Mouse (Mus musculus): Measurements from ENCODE around the gene Dgkd. TPM values are rescaled to one million over a fixed set of nuclear protein-coding genes. Genes with fewer than 3 reads are reported as not detected.
A peak's percentile ranks its signal among the peaks of the same experiment; 100 is the strongest.

Dgkd gene
- polyA plus RNA-seq, 1 experiment from 2014 or later: 20.4 TPM

DNA sequence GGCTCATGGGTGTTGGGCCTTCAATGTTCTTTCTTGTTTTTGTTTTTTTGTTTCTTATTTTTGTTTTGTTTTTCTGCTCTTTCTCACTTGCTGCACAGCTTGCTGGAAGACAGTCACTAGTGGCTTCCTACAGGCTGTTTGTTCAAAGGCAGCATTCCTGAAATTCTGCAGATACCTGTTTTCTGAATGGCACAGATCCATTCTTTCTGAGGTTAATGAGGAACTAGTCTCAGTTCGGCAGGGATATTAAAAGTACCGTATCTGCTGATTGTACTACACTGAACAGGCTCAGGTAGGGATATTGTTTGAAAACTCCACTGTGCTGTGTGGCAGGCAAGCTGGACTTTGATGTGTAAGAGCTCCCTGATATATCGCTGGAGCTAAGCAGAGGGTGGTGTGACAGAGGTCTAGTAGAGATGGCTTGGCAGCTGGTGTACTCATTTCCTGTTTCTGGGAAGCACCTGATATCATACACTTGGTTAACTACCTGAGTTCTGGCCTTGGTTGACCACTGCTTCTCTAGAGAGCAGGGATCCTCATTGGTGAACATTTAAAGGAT lies 67.0 kb downstream of the Dgkd start:
- Histone ChIP-seq H3K9ac (no peak overlapping the region), H3K4me1 (no peaks in the 10 kb centered on the region), H3K27me3 (replicated peaks) (no peaks in the 10 kb centered on the region), H3K9me3 (replicated peaks) (no peaks in the 10 kb centered on the region), H3K4me2 (no peak overlapping the region), H3K27ac (no peak overlapping the region), H3K36me3 (peaks cover 87% of the 10 kb centered on the region), H3K4me3 (no peak overlapping the region)
- WGBS (ENCODE audit: insufficient replicate concordance): 72% methylated on average over 3 of the region's 3 CpGs
- no peak for ATAC-seq

DNA sequence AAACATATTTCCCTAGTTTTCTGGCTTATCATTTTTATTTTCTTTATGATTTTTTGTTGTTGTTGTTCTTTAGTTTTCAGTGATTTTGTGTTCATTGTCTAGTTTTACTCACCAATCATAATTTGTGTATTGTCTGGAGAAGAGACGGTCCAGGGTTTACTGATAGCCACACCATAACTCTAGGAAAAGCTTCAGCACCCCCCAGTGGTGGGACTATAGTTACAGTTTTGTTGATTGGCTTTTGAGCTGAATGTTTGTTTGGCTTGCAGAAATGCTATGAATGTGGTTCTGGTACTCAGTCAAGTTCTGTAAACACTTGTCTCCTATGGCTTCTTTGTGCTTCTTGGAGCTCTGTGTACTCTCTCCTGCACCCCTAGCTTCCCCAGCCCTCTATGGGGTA lies 69.6 kb downstream of the Dgkd start:
- no peak overlapping the region for H3K4me2 ChIP-seq
- H3K4me3 ChIP-seq: no peak overlapping the region
- no peak overlapping the region for H3K27ac ChIP-seq
- no peak overlapping the region for H3K9ac ChIP-seq
- peaks cover 92% of the 10 kb centered on the region for H3K36me3 ChIP-seq
- H3K9me3 ChIP-seq (replicated peaks): no peaks in the 10 kb centered on the region
- 59% methylated on average over 1 of the region's 1 CpGs for whole genome bisulfite sequencing (ENCODE audit: insufficient replicate concordance)
- H3K4me1 ChIP-seq: no peaks in the 10 kb centered on the region
- ATAC-seq: no peak
- no peaks in the 10 kb centered on the region for H3K27me3 ChIP-seq (replicated peaks)

DNA sequence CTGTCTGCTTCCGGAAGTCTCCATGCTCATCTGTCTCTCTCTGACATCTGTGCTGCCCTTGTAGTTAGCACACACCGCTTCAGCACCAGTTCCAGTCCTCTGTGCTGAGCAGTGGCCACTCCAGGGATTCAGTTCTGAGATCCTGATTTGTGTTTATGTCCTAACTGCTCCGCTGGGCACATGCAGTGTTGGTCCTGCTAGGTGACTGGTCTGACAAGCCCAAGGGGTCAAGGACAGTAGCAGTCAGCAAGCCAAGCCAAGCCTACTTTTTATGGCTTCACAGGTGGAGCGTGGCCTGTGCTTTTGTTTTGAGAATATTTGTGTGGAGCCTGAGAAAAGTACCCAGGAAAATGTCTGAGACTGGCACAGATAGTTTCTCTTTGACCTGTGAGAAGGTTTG lies 71.8 kb downstream of the Dgkd start:
- no peak overlapping the region for H3K4me2 ChIP-seq
- H3K36me3 ChIP-seq: peaks cover 91% of the 10 kb centered on the region
- no peak overlapping the region for H3K27ac ChIP-seq
- H3K4me1 ChIP-seq: no peaks in the 10 kb centered on the region
- H3K9ac ChIP-seq: no peak overlapping the region
- WGBS (ENCODE audit: insufficient replicate concordance): 81% methylated on average over 4 of the region's 4 CpGs
- no peak overlapping the region for H3K4me3 ChIP-seq
- H3K9me3 ChIP-seq (replicated peaks): no peaks in the 10 kb centered on the region
- no peaks in the 10 kb centered on the region for H3K27me3 ChIP-seq (replicated peaks)
- no peak for ATAC-seq

DNA sequence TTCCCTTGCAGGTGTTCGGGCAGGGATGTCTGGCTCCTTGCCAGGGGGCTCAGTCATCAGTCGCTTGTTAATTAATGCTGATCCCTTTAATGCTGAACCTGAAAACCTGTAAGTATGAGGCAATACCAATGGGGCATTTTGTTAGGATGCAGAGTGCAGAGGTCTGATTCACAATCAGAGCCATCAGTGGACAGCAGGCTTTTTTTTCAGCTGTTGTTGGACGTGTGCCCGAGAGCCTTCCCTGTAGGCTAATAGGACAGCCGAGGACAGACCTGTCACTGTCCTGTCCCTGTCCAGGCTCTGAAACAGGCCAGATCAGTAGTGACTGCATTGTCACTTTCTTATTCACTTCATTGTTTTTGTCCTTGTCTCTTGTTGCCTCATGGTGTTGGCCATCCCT lies 76.6 kb downstream of the Dgkd start:
- Histone ChIP-seq H3K27ac (no peak overlapping the region), H3K9me3 (replicated peaks) (no peaks in the 10 kb centered on the region), H3K4me3 (no peak overlapping the region), H3K27me3 (replicated peaks) (no peaks in the 10 kb centered on the region), H3K4me2 (no peak overlapping the region), H3K36me3 (peaks cover 90% of the 10 kb centered on the region), H3K4me1 (no peaks in the 10 kb centered on the region), H3K9ac (no peak overlapping the region)
- 80% methylated on average over 5 of the region's 5 CpGs for WGBS (ENCODE audit: insufficient replicate concordance)
- ATAC-seq: no peak

DNA sequence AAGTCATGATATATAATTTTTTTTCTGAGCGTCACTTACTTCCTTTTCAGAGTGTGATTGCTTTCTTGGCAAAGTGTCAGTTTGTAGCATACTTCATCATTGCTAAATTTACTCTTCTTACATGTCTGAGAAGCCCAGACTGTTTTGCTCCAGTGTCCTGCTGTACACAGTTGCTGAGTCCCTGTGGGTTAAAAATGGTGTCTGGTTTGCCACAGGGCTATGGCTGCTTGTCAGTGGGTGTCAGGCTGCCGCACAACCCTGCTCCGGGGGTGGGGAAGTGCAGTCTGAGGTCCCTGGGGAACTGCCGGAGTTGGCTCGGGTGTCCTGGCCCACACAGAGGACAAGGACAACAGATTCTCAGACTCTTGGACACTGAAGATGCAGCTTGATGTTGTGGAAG lies 80.0 kb downstream of the Dgkd start:
- Histone ChIP-seq H3K4me1 (0 out of 2 replicates have a peak, but pooled peaks cover 10% of the 10 kb centered on the region), H3K36me3 (peaks cover 80% of the 10 kb centered on the region), H3K9ac (no peak overlapping the region), H3K4me3 (no peak overlapping the region), H3K27ac (no peak overlapping the region), H3K4me2 (no peak overlapping the region), H3K27me3 (replicated peaks) (no peaks in the 10 kb centered on the region), H3K9me3 (replicated peaks) (no peaks in the 10 kb centered on the region)
- WGBS (ENCODE audit: insufficient replicate concordance): 76% methylated on average over 5 of the region's 5 CpGs
- ATAC-seq: no peak

DNA sequence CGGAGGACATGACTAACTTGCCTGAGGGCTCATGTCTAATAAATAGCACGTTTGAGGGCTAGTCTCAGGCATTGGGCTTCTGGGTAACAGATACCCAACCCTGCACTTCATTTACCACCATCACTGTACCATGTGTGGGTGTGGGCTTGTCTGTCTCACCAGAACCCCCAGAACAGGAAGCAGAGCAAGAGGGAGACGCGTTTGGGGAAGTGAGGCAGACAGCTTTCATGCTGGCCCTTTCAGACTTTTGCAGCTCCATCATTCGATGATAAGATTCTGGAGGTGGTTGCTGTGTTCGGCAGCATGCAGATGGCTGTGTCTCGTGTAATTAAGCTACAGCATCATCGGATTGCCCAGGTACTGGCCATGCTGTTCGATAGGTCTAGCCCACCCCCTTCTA lies 82.0 kb downstream of the Dgkd start:
- ATAC-seq: no peak
- no peak overlapping the region for H3K4me3 ChIP-seq
- H3K4me1 ChIP-seq: 0 out of 2 replicates have a peak, but pooled peaks cover 10% of the 10 kb centered on the region
- H3K27ac ChIP-seq: no peak overlapping the region
- H3K4me2 ChIP-seq: no peak overlapping the region
- no peak overlapping the region for H3K9ac ChIP-seq
- H3K9me3 ChIP-seq (replicated peaks): no peaks in the 10 kb centered on the region
- H3K36me3 ChIP-seq: peaks cover 81% of the 10 kb centered on the region
- no peaks in the 10 kb centered on the region for H3K27me3 ChIP-seq (replicated peaks)
- WGBS (ENCODE audit: insufficient replicate concordance): 52% methylated on average over 9 of the region's 9 CpGs

DNA sequence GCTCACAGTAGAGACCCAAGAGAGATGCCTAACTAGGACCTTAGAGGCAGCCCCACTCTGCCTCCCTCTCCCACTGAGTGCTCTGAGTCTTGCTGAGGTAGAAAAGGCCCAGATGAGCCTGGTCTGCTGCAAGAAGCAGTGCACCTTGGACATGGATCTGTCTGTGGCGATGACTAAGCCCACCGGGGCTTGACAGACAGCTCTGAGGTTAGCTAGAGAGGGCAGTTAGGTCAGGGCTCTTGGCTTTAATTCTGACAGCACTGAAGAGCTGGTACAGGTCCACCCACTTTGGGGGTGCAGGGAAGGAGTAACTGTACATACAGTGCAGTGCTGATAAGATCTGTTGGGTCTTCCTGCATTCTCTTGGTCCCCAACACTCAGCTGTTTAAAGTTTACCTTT lies 82.5 kb downstream of the Dgkd start:
- Histone ChIP-seq H3K27ac (no peak overlapping the region), H3K4me2 (no peak overlapping the region), H3K4me1 (0 out of 2 replicates have a peak, but pooled peaks cover 10% of the 10 kb centered on the region), H3K9me3 (replicated peaks) (no peaks in the 10 kb centered on the region), H3K36me3 (peaks cover 81% of the 10 kb centered on the region), H3K9ac (no peak overlapping the region), H3K4me3 (no peak overlapping the region), H3K27me3 (replicated peaks) (no peaks in the 10 kb centered on the region)
- WGBS (ENCODE audit: insufficient replicate concordance): 48% methylated on average over 2 of the region's 2 CpGs
- peak; percentile 28; the same call in 1 of the 2 replicates for ATAC-seq

DNA sequence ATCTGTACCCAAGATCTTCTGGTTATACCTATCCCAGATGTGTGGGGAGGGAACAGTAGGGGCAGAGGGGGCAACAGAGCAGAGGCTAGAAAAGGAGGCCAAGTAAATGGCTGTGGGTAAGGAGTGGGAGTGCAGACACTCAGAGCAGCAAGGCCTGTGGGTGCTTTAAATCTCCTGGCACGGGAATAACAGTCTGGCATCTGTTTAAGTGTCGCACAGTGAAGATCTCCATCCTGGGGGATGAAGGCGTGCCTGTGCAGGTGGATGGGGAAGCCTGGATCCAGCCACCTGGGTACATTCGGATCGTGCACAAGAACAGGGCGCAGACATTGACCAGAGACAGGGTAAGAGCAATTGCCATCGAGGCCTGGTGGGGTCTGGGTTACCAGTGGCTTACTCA lies 83.0 kb downstream of the Dgkd start:
- peaks cover 81% of the 10 kb centered on the region for H3K36me3 ChIP-seq
- H3K27ac ChIP-seq: no peak overlapping the region
- ATAC-seq: no peak
- no peaks in the 10 kb centered on the region for H3K27me3 ChIP-seq (replicated peaks)
- 79% methylated on average over 7 of the region's 7 CpGs for WGBS (ENCODE audit: insufficient replicate concordance)
- no peak overlapping the region for H3K9ac ChIP-seq
- H3K4me2 ChIP-seq: no peak overlapping the region
- H3K4me1 ChIP-seq: 0 out of 2 replicates have a peak, but pooled peaks cover 10% of the 10 kb centered on the region
- no peaks in the 10 kb centered on the region for H3K9me3 ChIP-seq (replicated peaks)
- no peak overlapping the region for H3K4me3 ChIP-seq

DNA sequence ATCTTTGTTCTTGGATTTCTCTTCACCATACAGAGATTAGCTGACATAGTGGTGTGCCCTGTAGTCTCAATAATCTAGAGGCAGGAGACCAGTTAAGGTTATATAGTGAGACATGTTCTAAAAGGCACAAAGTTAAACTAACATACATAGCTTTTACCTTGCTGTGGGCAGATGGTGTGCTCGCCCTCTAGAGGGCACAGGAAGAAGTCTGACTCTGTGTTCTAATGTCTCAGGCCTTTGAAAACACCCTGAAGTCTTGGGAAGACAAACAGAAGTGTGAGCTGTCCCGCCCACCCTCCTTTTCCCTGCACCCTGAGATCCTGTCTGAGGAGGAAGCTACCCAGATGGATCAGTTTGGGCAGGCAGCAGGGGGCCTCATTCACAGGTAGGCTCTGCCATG lies 83.4 kb downstream of the Dgkd start:
- Histone ChIP-seq H3K4me2 (no peak overlapping the region), H3K4me1 (0 out of 2 replicates have a peak, but pooled peaks cover 10% of the 10 kb centered on the region), H3K36me3 (peaks cover 81% of the 10 kb centered on the region), H3K9me3 (replicated peaks) (no peaks in the 10 kb centered on the region), H3K9ac (no peak overlapping the region), H3K4me3 (no peak overlapping the region), H3K27me3 (replicated peaks) (no peaks in the 10 kb centered on the region), H3K27ac (no peak overlapping the region)
- 27% methylated on average over 2 of the region's 2 CpGs for WGBS (ENCODE audit: insufficient replicate concordance)
- ATAC-seq: no peak

DNA sequence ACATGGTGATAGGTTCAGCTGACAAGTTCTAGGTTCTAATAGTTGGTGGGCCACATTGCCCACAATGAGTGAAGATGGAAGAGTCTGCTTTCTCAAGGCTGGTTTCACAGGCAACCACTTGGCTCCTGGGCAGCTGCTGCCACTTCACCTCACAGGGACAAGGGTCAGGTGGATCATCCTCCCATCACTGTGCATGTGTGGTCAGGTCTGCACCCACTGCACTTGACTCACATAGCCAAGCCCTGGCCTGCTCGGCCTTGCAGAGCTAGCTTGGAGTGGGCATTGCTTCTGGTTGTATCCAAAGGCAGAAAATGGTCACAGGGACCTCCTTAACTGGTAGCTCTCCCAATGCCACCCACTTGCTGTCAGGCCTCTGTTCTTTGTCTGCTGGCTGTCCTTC lies 88.7 kb downstream of the Dgkd start:
- WGBS (ENCODE audit: insufficient replicate concordance): 79% methylated on average over 1 of the region's 1 CpGs
- Histone ChIP-seq H3K4me2 (no peak overlapping the region), H3K27me3 (replicated peaks) (no peaks in the 10 kb centered on the region), H3K27ac (no peak overlapping the region), H3K36me3 (peaks cover 100% of the 10 kb centered on the region), H3K4me1 (0 out of 2 replicates have a peak, but pooled peaks cover 4% of the 10 kb centered on the region), H3K9ac (no peak overlapping the region), H3K4me3 (no peak overlapping the region), H3K9me3 (replicated peaks) (no peaks in the 10 kb centered on the region)
- ATAC-seq: no peak

DNA sequence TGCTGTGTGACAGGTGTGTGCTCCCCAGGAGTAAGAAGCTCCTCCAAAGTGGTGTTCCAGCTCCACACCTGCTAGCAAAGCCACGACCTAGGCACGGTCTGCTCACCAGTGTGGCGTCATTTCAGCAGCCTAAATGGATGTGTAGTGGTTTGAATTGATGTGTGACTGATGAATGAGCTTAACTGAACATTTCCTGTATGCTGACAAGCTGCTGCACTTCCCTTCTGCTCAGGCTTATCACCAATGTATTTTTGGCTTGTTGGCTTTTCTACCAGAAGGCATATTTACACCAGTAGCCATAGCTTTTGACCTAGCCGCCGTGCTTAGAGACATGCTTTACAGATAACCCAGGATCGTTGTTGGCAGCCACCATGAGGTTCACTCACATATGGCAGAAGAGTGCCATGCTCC lies 94.6 kb downstream of the Dgkd start:
- H3K9ac ChIP-seq: no peak overlapping the region
- peak; percentile 27; the same call in 1 of the 2 replicates for ATAC-seq
- no peak overlapping the region for H3K4me3 ChIP-seq
- peaks cover 95% of the 10 kb centered on the region for H3K36me3 ChIP-seq
- WGBS (ENCODE audit: insufficient replicate concordance): 30% methylated on average over 6 of the region's 6 CpGs
- H3K27ac ChIP-seq: peak overlapping the region; percentile 32; the same call in 1 of the 2 replicates
- H3K4me1 ChIP-seq: 0 out of 2 replicates have a peak, but pooled peaks cover 4% of the 10 kb centered on the region
- no peak overlapping the region for H3K4me2 ChIP-seq
- H3K9me3 ChIP-seq (replicated peaks): no peaks in the 10 kb centered on the region
- no peaks in the 10 kb centered on the region for H3K27me3 ChIP-seq (replicated peaks)

DNA sequence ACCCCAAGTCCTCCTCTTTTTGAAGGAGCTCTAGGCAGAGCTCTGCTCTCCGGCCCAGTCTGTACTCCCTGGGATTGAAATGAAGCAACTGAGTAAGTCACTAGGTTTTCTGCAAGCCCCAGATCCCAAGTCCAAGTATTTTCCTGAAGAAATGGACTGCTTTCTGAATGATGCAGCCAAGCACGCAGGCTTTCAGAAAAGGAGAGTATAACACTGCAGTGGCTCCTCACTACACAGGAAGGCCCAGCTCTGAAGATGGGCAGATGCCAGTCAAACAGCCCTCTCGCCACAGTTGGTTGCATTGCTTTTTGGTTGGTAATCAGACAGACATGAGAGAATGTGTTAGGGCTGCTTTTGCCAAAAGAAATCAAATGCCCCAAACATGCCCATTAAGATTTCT lies 98.6 kb downstream of the Dgkd start:
- Histone ChIP-seq H3K9me3 (replicated peaks) (no peaks in the 10 kb centered on the region), H3K4me3 (no peak overlapping the region)
- ATAC-seq: no peak

DNA sequence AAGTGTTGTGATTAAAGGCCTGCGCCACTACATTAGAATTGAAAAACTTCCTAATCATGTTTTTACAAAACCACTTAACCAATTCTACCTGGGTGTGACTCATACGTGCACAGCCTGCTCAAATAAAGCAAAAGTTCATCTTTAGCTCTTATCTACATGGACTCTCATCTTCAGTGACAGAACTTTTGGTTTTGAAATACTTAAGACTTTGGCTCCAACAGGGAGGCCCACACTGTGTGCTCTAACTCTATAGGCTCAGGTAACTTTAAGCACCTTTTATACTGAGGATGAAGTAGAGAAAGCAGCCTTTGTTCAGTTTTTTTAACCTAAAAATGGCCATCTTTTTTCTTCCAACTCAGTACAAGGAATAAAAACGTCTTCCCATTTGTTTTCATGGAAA lies 100.0 kb downstream of the Dgkd start:
- Histone ChIP-seq H3K4me1 (no peaks in the 10 kb centered on the region), H3K27ac (no peak overlapping the region), H3K4me2 (no peak overlapping the region), H3K27me3 (replicated peaks) (no peaks in the 10 kb centered on the region), H3K4me3 (no peak overlapping the region), H3K36me3 (peaks cover 80% of the 10 kb centered on the region), H3K9ac (no peak overlapping the region), H3K9me3 (replicated peaks) (no peaks in the 10 kb centered on the region)
- no peak for ATAC-seq
- WGBS (ENCODE audit: insufficient replicate concordance): 53% methylated on average over 3 of the region's 3 CpGs

More for the DNA sequence above, 98.6 kb downstream of the Dgkd start:
- no peak overlapping the region for H3K4me2 ChIP-seq
- H3K27ac ChIP-seq: no peak overlapping the region
- no peaks in the 10 kb centered on the region for H3K27me3 ChIP-seq (replicated peaks)
- no peak overlapping the region for H3K9ac ChIP-seq
- 82% methylated on average over 3 of the region's 3 CpGs for WGBS (ENCODE audit: insufficient replicate concordance)
- H3K36me3 ChIP-seq: peaks cover 86% of the 10 kb centered on the region
- H3K4me1 ChIP-seq: no peaks in the 10 kb centered on the region
